Mouse (Mus musculus): Measurements from ENCODE around the gene Sdk1.

- TF ChIP-seq HCFC1 (IDR thresholded peaks at IDR 0.05; ENCODE audit: borderline replicate concordance, insufficient read depth, low read length) (no peak), CHD2 (IDR thresholded peaks at IDR 0.05; ENCODE audit: low read depth, low read length) (no peak), ZNF384 (IDR thresholded peaks at IDR 0.05; ENCODE audit: low read depth, low read length) (no peak)
Measured at GRCm38 (mm10) chr5:142024448-142024847, 783.2 kb downstream of the Sdk1 start.
